11 mouse cellular contexts compared by ENCODE assay signal in the genomic region with DNA sequence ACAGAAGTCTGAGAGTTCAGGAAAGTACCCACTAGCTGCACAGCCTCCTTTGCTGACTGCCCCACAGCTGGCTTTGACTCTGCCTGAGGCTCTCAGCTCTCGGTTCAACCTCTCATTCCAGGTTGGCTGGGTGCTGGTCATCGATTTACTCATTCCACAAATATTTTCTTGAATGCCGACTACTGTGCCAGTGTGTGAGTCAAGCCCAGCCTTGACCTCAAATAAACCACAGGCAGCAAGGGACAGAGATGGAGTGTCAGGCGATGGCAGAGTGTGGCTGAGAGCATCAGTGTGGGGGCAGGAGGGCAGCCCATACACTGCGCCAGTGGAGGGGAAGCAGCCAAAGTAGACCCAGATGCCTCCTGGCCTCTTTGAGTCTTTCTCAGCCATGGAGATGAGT.
DNase-seq lines count a peak whose midpoint lies in the region; ATAC-seq and TF ChIP-seq lines count a peak whose summit lies in the region.
"Had no signal": no experiment of that assay in that cellular context is flagged by ENCODE, and none has a peak within 500 bp of the region (broad histone marks: within the 10 kb centered on the region; RNA-seq: fewer than 3 reads in every experiment).

No protein-coding gene starts in this region.

- no peaks in the 10 kb centered on the region for H3K36me3 ChIP-seq in heart, postnatal 0 days (replicated peaks; ENCODE audit: control insufficient read depth, insufficient read depth, low read length)
- H3K36me3 ChIP-seq in liver, embryonic 13.5 days, result no peaks in the 10 kb centered on the region
- H3K36me3 ChIP-seq in stomach, embryonic 16.5 days (ENCODE audit: control insufficient read depth, insufficient read depth, low read length), result no peaks in the 10 kb centered on the region
- H3K36me3 ChIP-seq: neural tube, embryonic 13.5 days had no signal

- peak overlapping the region; percentile 46 for H3K27ac ChIP-seq in heart, postnatal 0 days (ENCODE audit: low read depth)
- H3K27ac ChIP-seq in liver, embryonic 13.5 days, result no peak overlapping the region
- peak overlapping the region; percentile 89 for H3K27ac ChIP-seq in stomach, embryonic 16.5 days (ENCODE audit: low read length)
- H3K27ac ChIP-seq: hindbrain, postnatal 0 days; neural tube, embryonic 13.5 days had no signal

- WGBS in heart, postnatal 0 days, result 38% methylated on average over 5 of the region's 5 CpGs
- 38% methylated on average over 5 of the region's 5 CpGs for WGBS in liver, embryonic 13.5 days (ENCODE audit: insufficient replicate concordance)
- WGBS in stomach, embryonic 16.5 days, result 32% methylated on average over 5 of the region's 5 CpGs

- H3K9ac ChIP-seq in heart, postnatal 0 days (replicated peaks; ENCODE audit: low read depth, low read length), result no peak overlapping the region
- no peak overlapping the region for H3K9ac ChIP-seq in liver, embryonic 13.5 days
- no peak overlapping the region for H3K9ac ChIP-seq in stomach, embryonic 16.5 days (ENCODE audit: low read length)
- H3K9ac ChIP-seq: neural tube, embryonic 13.5 days had no signal

- H3K9me3 ChIP-seq in heart, postnatal 0 days (replicated peaks; ENCODE audit: control insufficient read depth, low read length), result no peaks in the 10 kb centered on the region
- no peaks in the 10 kb centered on the region for H3K9me3 ChIP-seq in liver, embryonic 13.5 days (replicated peaks)
- H3K9me3 ChIP-seq in stomach, embryonic 16.5 days (replicated peaks; ENCODE audit: control insufficient read depth, low read length), result no peaks in the 10 kb centered on the region
- H3K9me3 ChIP-seq: neural tube, embryonic 13.5 days had no signal

- ATAC-seq in heart, postnatal 0 days (ENCODE audit: insufficient read depth, low read depth), result peak; percentile 81
- peak; percentile 67; the same call in 1 of the 2 replicates for ATAC-seq in liver, embryonic 13.5 days (ENCODE audit: low read depth)
- peak; percentile 26 for ATAC-seq in stomach, embryonic 16.5 days (ENCODE audit: insufficient read depth, low FRiP score)
- ATAC-seq: hindbrain, postnatal 0 days had no signal

- no peak overlapping the region for H3K4me3 ChIP-seq in heart, postnatal 0 days (ENCODE audit: low read depth, low read length)
- H3K4me3 ChIP-seq in liver, embryonic 13.5 days (replicated peaks), result no peak overlapping the region
- H3K4me3 ChIP-seq in stomach, embryonic 16.5 days (replicated peaks; ENCODE audit: low read length), result no peak overlapping the region
- H3K4me3 ChIP-seq: erythroblast, embryonic 14.5 days; neural tube, embryonic 13.5 days had no signal

- H3K27me3 ChIP-seq in heart, postnatal 0 days (ENCODE audit: control insufficient read depth, insufficient read depth, low read length), result no peaks in the 10 kb centered on the region
- H3K27me3 ChIP-seq in liver, embryonic 13.5 days, result no peaks in the 10 kb centered on the region
- H3K27me3 ChIP-seq in stomach, embryonic 16.5 days (ENCODE audit: control insufficient read depth, insufficient read depth, low read length), result no peaks in the 10 kb centered on the region

- peak; percentile 53 for DNase-seq in urinary bladder, postnatal 14 days (ENCODE audit: low spot score)
- DNase-seq in urinary bladder, postnatal 4 days (ENCODE audit: low spot score in 2 of 2), result no peak
- no peak for DNase-seq in heart, postnatal 0 days (ENCODE audit: low spot score)
- DNase-seq in liver, embryonic 13.5 days, result no peak
- no peak for DNase-seq in frontal cortex, postnatal 36 days (ENCODE audit: low spot score in 2 of 2)
- no peak for DNase-seq in MN1 (ENCODE audit: low spot score)
- no peak for DNase-seq in spleen, adult 12 weeks (ENCODE audit: low spot score)

- no peak for TF ChIP-seq EP300 in heart, postnatal 0 days (IDR thresholded peaks at IDR 0.05; ENCODE audit: low read depth)

- no peak overlapping the region for H3K4me2 ChIP-seq in heart, postnatal 0 days (ENCODE audit: low read depth, low read length)
- no peak overlapping the region for H3K4me2 ChIP-seq in liver, embryonic 13.5 days
- H3K4me2 ChIP-seq in stomach, embryonic 16.5 days (ENCODE audit: low read depth, low read length), result no peak overlapping the region
- H3K4me2 ChIP-seq: neural tube, embryonic 13.5 days had no signal

- TF ChIP-seq CTCF in heart, postnatal 0 days (IDR thresholded peaks at IDR 0.05; ENCODE audit: low read depth), result no peak

- peaks cover 12% of the 10 kb centered on the region; the same call in 1 of the 2 replicates for H3K4me1 ChIP-seq in heart, postnatal 0 days (ENCODE audit: control insufficient read depth, insufficient read depth)
- H3K4me1 ChIP-seq in liver, embryonic 13.5 days (replicated peaks), result peaks cover 9% of the 10 kb centered on the region; the same call in 1 of the 2 replicates
- H3K4me1 ChIP-seq in stomach, embryonic 16.5 days (ENCODE audit: control insufficient read depth, insufficient read depth, low read length), result peaks cover 7% of the 10 kb centered on the region; the same call in 1 of the 2 replicates
- H3K4me1 ChIP-seq: neural tube, embryonic 13.5 days had no signal

Comparison
In these comparisons a context has a peak if more than half of its experiments do, and no peak if none do; other contexts are left out.
1. ATAC-seq: peak in every context shown above with its lines; median percentile 81 in heart, postnatal 0 days; 67 in liver, embryonic 13.5 days; 26 in stomach, embryonic 16.5 days.